Mouse (Mus musculus) intestine, embryonic 14.5 days (tissue): ENCODE results near the gene Galnt10. TPM values are rescaled to one million over a fixed set of nuclear protein-coding genes. Genes with fewer than 3 reads are reported as not detected.
A peak's percentile ranks its signal among the peaks of the same experiment; 100 is the strongest.

Source experiments
- ATAC-seq: fragments of 200-750 bp; cut with Nextera tagmentation; replicated peaks from 2 replicates; pipeline ENCODE4 v1.8.0; 2017; ENCODE audit warnings: low read depth, moderate number of reproducible peaks, moderate TSS enrichment, moderate library complexity; ENCODE audit not compliant: low FRiP score, low TSS enrichment
- DNase-seq: peaks from one replicate; pipeline ENCODE4 v3.0.0-alpha.2; 2018; ENCODE audit warnings: low spot score
- H3K27ac ChIP-seq: fragments of 300-500 bp; sonication (generic); 2 replicates; pipeline ENCODE4 v1.5.1; 2014; ENCODE audit warnings: low read depth, mild to moderate bottlenecking, control low read depth
- H3K27me3 ChIP-seq: fragments of 300-500 bp; sonication (generic); replicated peaks from 2 replicates; pipeline ENCODE4 v1.6.1; 2014; ENCODE audit warnings: low read length, control low read depth; ENCODE audit not compliant: control insufficient read depth, insufficient read depth
- H3K36me3 ChIP-seq: fragments of 300-500 bp; sonication (generic); 2 replicates; pipeline ENCODE4 v1.6.1; 2014; ENCODE audit warnings: low read length, control low read depth; ENCODE audit not compliant: control insufficient read depth, insufficient read depth
- H3K4me1 ChIP-seq: fragments of 300-500 bp; sonication (generic); replicated peaks from 2 replicates; pipeline ENCODE4 v1.6.1; 2014; ENCODE audit warnings: low read length, control low read depth, mixed read lengths; ENCODE audit not compliant: control insufficient read depth, insufficient read depth
- H3K4me2 ChIP-seq: fragments of 300-500 bp; sonication (generic); 2 replicates; pipeline ENCODE4 v1.6.1; 2014; ENCODE audit warnings: low read length
- H3K4me3 ChIP-seq: fragments of 300-500 bp; sonication (generic); 2 replicates; pipeline ENCODE4 v1.5.1; 2014; ENCODE audit warnings: low read depth, low read length, control low read depth, mixed read lengths
- H3K9ac ChIP-seq: fragments of 300-500 bp; sonication (generic); 2 replicates; pipeline ENCODE4 v1.6.1; 2014; ENCODE audit warnings: mild to moderate bottlenecking, low read length
- H3K9me3 ChIP-seq: fragments of 300-500 bp; sonication (generic); 2 replicates; pipeline ENCODE4 v1.6.1; 2016; ENCODE audit warnings: low read length, control low read depth; ENCODE audit not compliant: control insufficient read depth
- WGBS: fragments of 180-500 bp; shearing (Covaris S2); extraction: QIAGEN DNeasy Blood & Tissue Kit; methylation state at CpG from one replicate; pipeline ENCODE4 v1.1.7; 2014; 5-methylcytosine and 5-hydroxymethylcytosine counted together
- polyA plus RNA-seq: library from polyadenylated mRNA; unstranded; fragments of >200 nt; fragmentation: Nextera tagmentation; extraction: Ambion mirVana; gene quantifications from 2 replicates; pipeline ENCODE4 v1.2.1, GENCODE M21; 2014

Galnt10 gene
- polyA plus RNA-seq, 1 experiment from 2014 or later, result 12.5 TPM

GRCm38 (mm10) chr11:57614502-57614901, 30.7 kb upstream of the Galnt10 start:
- Histone ChIP-seq H3K4me2 (no peak overlapping the region), H3K9me3 (no peaks in the 10 kb centered on the region), H3K27me3 (no peaks in the 10 kb centered on the region), H3K9ac (no peak overlapping the region), H3K36me3 (no peaks in the 10 kb centered on the region), H3K27ac (no peak overlapping the region), H3K4me1 (0 out of 2 replicates have a peak, but pooled peaks cover 3% of the 10 kb centered on the region), H3K4me3 (no peak overlapping the region)
- DNase-seq, result no peak
- 72% methylated on average over 9 of the region's 9 CpGs for WGBS
- no peak for ATAC-seq

- Histone ChIP-seq H3K4me3 (no peak overlapping the region), H3K27me3 (no peaks in the 10 kb centered on the region)
- 71% methylated on average over 9 of the region's 9 CpGs for WGBS
These were observed 30.0 kb upstream of the Galnt10 start for GRCm38 (mm10) chr11:57615286-57615685.

GRCm38 (mm10) chr11:57615871-57616270, 29.4 kb upstream of the Galnt10 start:
- Histone ChIP-seq H3K27me3 (no peaks in the 10 kb centered on the region), H3K9me3 (no peaks in the 10 kb centered on the region), H3K4me1 (0 out of 2 replicates have a peak, but pooled peaks cover 3% of the 10 kb centered on the region), H3K36me3 (no peaks in the 10 kb centered on the region), H3K4me2 (no peak overlapping the region), H3K27ac (no peak overlapping the region), H3K9ac (no peak overlapping the region), H3K4me3 (no peak overlapping the region)
- WGBS, result 48% methylated on average over 13 of the region's 13 CpGs
- ATAC-seq (no peak), DNase-seq (no peak)

More at GRCm38 (mm10) chr11:57615286-57615685, 30.0 kb upstream of the Galnt10 start:
- Histone ChIP-seq H3K36me3 (no peaks in the 10 kb centered on the region), H3K4me1 (0 out of 2 replicates have a peak, but pooled peaks cover 3% of the 10 kb centered on the region), H3K9ac (no peak overlapping the region), H3K9me3 (no peaks in the 10 kb centered on the region), H3K4me2 (no peak overlapping the region), H3K27ac (no peak overlapping the region)
- DNase-seq (no peak), ATAC-seq (no peak)

GRCm38 (mm10) chr11:57617526-57618264, 27.5 kb upstream of the Galnt10 start:
- no peak overlapping the region for H3K4me2 ChIP-seq
- no peak overlapping the region for H3K4me3 ChIP-seq
- no peaks in the 10 kb centered on the region for H3K9me3 ChIP-seq
- H3K9ac ChIP-seq, result no peak overlapping the region
- ATAC-seq, result 0 out of 2 replicates have a peak, but pooled peaks have one; percentile 40
- H3K27me3 ChIP-seq, result no peaks in the 10 kb centered on the region
- peak; percentile 61 for DNase-seq
- H3K4me1 ChIP-seq, result 0 out of 2 replicates have a peak, but pooled peaks cover 3% of the 10 kb centered on the region
- WGBS, result 25% methylated on average over 15 of the region's 15 CpGs
- H3K36me3 ChIP-seq, result no peaks in the 10 kb centered on the region
- no peak overlapping the region for H3K27ac ChIP-seq

DNA sequence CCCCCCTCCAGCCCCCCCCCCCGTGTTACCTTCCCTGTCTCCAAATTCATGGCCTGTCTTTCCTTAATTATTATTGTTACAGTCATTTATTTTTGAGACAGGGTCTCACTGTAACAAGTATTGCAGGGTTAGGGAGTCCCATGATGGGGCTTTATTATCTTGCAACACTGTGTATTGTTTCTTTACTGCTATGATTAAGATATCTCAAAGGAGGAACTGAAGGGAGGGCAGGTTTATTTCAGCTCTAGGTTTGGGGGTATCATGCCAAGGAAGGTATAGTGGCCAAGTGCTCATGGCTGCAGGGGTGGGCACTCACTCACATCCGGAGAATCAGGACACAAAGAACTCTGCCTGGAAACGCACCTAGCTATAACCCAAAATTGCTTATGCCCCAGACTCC, 23.8 kb upstream of the Galnt10 start:
- Histone ChIP-seq H3K9ac (no peak overlapping the region), H3K27ac (no peak overlapping the region), H3K36me3 (no peaks in the 10 kb centered on the region), H3K9me3 (no peaks in the 10 kb centered on the region), H3K4me2 (no peak overlapping the region), H3K27me3 (no peaks in the 10 kb centered on the region), H3K4me3 (no peak overlapping the region), H3K4me1 (no peaks in the 10 kb centered on the region)
- 81% methylated on average over 3 of the region's 3 CpGs for WGBS
- DNase-seq (no peak), ATAC-seq (no peak)

GRCm38 (mm10) chr11:57621876-57622275, 23.4 kb upstream of the Galnt10 start:
- Histone ChIP-seq H3K36me3 (no peaks in the 10 kb centered on the region), H3K4me2 (no peak overlapping the region), H3K27me3 (no peaks in the 10 kb centered on the region), H3K27ac (no peak overlapping the region), H3K4me1 (no peaks in the 10 kb centered on the region), H3K9me3 (no peaks in the 10 kb centered on the region), H3K9ac (no peak overlapping the region), H3K4me3 (no peak overlapping the region)
- no peak for DNase-seq
- ATAC-seq, result no peak

GRCm38 (mm10) chr11:57624490-57624893, 20.8 kb upstream of the Galnt10 start:
- no peaks in the 10 kb centered on the region for H3K9me3 ChIP-seq
- no peak overlapping the region for H3K9ac ChIP-seq
- no peak overlapping the region for H3K27ac ChIP-seq
- no peak overlapping the region for H3K4me3 ChIP-seq
- no peaks in the 10 kb centered on the region for H3K36me3 ChIP-seq
- H3K4me2 ChIP-seq, result no peak overlapping the region
- no peaks in the 10 kb centered on the region for H3K27me3 ChIP-seq
- ATAC-seq (no peak), DNase-seq (no peak)
- no peaks in the 10 kb centered on the region for H3K4me1 ChIP-seq
- WGBS, result 73% methylated on average over 5 of the region's 5 CpGs

DNA sequence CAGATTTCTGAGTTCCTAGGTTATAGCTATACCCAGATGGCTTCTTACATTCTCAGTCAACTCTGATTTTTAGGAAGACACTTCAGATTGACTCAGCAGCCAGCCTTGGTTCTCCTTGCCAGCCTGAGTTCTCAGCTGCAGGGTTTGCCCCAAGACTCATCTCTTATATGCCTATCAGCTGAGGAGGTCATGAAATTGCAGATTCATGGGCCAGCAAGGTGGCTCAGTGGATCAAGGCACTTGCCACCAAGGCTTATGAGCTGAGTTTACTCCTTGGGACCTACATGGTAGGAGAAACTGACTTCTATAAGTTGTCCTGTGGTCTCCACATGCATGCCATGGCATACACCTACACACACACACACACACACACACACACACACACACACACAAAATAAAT, 19.8 kb upstream of the Galnt10 start:
- no peak for DNase-seq
- Histone ChIP-seq H3K4me2 (no peak overlapping the region), H3K9me3 (no peaks in the 10 kb centered on the region), H3K27ac (no peak overlapping the region), H3K36me3 (no peaks in the 10 kb centered on the region), H3K4me3 (no peak overlapping the region), H3K9ac (no peak overlapping the region), H3K4me1 (no peaks in the 10 kb centered on the region), H3K27me3 (no peaks in the 10 kb centered on the region)
- ATAC-seq, result no peak

- DNase-seq (no peak), ATAC-seq (no peak)
- Histone ChIP-seq H3K27ac (no peak overlapping the region), H3K9me3 (no peaks in the 10 kb centered on the region), H3K36me3 (no peaks in the 10 kb centered on the region), H3K4me2 (no peak overlapping the region), H3K4me3 (no peak overlapping the region), H3K27me3 (no peaks in the 10 kb centered on the region), H3K9ac (no peak overlapping the region), H3K4me1 (no peaks in the 10 kb centered on the region)
- 56% methylated on average over 9 of the region's 9 CpGs for WGBS
These were observed 18.0 kb upstream of the Galnt10 start for GRCm38 (mm10) chr11:57627086-57627735.
